Mouse (Mus musculus) embryo, embryonic 10.5 days (tissue): Measurements from ENCODE around the gene Olfr734.
A peak's percentile ranks its signal among the peaks of the same experiment; 100 is the strongest.

Experiments
- DNase-seq: peaks from one replicate; pipeline ENCODE4 v3.0.0-alpha.2; 2015; ENCODE audit warnings: low spot score

Olfr734 gene

GRCm38 (mm10) chr14:50326661-50327060 lies at the start of gene Olfr734:
Gene Olfr734 (minus strand): TSS chr14:50326761.
- DNase-seq, result no peak

- DNase-seq, result no peak
Measured at GRCm38 (mm10) chr14:50363561-50363960, 37.0 kb upstream of the Olfr734 start.

DNA sequence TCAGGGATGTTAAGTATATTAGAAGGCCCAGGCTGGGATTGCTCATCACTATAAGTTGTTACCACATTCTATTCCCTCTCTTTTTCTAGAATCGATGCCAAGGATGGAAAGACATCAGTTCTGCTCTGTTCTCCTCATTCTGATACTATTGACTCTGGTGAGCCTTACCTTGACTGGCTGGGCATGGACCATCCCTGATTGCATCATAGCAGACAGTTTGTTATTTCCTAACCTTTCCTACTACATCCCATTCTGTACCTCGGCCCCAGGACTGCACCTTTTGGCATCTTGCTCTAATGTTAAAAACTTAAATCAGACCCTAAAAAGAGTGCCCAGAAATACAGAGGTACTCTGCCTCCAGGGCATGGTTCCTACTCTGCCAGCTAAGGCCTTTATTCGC lies 33.9 kb upstream of the Olfr734 start:
- no peak for DNase-seq

- DNase-seq, result no peak
Measured at GRCm38 (mm10) chr14:50357593-50357992, 31.0 kb upstream of the Olfr734 start, which contains the start of gene Tlr11. Gene Tlr11 (plus strand): TSS chr14:50357914.

DNA sequence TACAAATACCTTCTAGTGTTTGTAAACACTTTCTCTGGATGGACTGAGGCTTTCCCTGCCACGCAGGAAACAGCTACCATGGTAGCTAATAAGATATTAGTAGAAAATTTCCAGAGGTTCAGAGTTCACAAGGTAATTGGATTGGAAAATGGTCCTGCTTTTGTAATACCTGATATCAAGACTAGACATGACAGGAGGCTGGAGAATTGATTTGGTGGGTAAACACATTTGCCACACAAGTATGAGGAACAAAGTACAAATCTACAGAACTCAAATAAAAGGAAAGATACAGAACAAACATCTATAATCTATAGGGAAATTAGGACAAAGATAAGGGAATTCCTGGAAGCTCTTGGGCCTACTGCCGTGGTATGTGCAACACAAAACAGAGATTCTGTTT lies 30.2 kb upstream of the Olfr734 start:
- no peak for DNase-seq

- DNase-seq, result peak; percentile 18
Measured at GRCm38 (mm10) chr14:50352438-50352837, 25.9 kb upstream of the Olfr734 start.

DNA sequence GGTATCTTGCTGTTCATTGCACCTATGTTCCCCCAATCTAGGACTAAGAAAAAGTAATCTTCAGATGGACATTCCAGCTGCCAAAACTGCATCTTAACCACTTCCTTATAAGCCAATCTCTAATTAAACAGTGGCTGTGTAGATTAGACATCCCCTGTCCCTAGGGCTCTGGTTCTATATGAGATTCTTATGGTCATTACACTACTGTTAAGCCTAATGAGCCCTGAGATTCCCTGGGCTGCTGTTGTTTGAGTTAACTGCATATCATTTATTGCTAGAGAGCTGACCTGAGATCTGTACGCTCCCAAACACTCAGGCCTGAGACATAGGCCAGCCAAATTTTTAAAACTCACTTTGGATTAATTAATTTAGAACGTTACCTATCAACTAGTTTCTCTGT lies 22.2 kb upstream of the Olfr734 start, which contains the start of gene Olfr735:
Gene Olfr735, minus strand, starts transcription at position 77 of the 400 bp plus-strand sequence.
- no peak for DNase-seq

- no peak for DNase-seq
Measured at GRCm38 (mm10) chr14:50301422-50301821, 25.1 kb downstream of the Olfr734 start, which contains the start of gene Olfr733. Gene Olfr733 (minus strand): TSS chr14:50301522.

DNA sequence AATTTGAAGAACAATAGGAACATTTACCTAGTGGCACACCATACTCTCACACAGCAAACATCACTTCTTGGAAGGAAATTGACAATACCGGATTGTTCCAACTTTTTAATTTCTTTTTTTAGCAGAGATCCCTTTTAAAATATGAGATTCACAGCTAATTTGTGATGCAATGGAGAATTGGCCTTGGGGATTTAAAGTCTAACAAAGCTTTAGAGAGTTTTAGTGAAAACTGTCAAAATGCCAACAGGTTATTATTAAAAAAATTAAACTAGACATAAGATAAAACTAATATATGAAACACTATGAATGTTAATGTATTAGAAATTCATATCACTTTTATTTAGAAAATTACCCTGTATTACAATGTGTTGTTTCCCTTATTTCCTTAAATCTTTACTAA lies 42.5 kb downstream of the Olfr734 start, which contains the start of gene Olfr732:
Gene Olfr732, minus strand, starts transcription at position 101 of the 400 bp plus-strand sequence.
- no peak for DNase-seq
